Mouse (Mus musculus): Measurements from ENCODE around the gene Acss2. TPM values are rescaled to one million over a fixed set of nuclear protein-coding genes. Genes with fewer than 3 reads are reported as not detected.

Gene Acss2
- polyA plus RNA-seq, 1 experiment from 2014 or later, result 29.4 TPM

GRCm38 (mm10) chr2:155576656-155577055 is 58.9 kb downstream of the Acss2 start:
- Histone ChIP-seq H3K9me3 (replicated peaks) (no peaks in the 10 kb centered on the region), H3K4me3 (replicated peaks) (no peak overlapping the region), H3K36me3 (peaks cover 13% of the 10 kb centered on the region), H3K4me2 (no peak overlapping the region), H3K4me1 (no peaks in the 10 kb centered on the region), H3K9ac (replicated peaks) (no peak overlapping the region), H3K27ac (replicated peaks) (no peak overlapping the region), H3K27me3 (replicated peaks) (no peaks in the 10 kb centered on the region)
- 79% methylated on average over 9 of the region's 9 CpGs for WGBS
- ATAC-seq (ENCODE audit: low FRiP score), result no peak

- no peak overlapping the region for H3K4me3 ChIP-seq (replicated peaks)
- no peaks in the 10 kb centered on the region for H3K4me1 ChIP-seq
- ATAC-seq (ENCODE audit: low FRiP score), result no peak
- peaks cover 10% of the 10 kb centered on the region; the same call in 1 of the 2 replicates for H3K36me3 ChIP-seq
- no peaks in the 10 kb centered on the region for H3K9me3 ChIP-seq (replicated peaks)
- H3K9ac ChIP-seq (replicated peaks), result no peak overlapping the region
- no peak overlapping the region for H3K4me2 ChIP-seq
- no peaks in the 10 kb centered on the region for H3K27me3 ChIP-seq (replicated peaks)
- WGBS, result 90% methylated on average over 3 of the region's 3 CpGs
- H3K27ac ChIP-seq (replicated peaks), result no peak overlapping the region
Measured at GRCm38 (mm10) chr2:155580331-155580730, 62.6 kb downstream of the Acss2 start.

- Histone ChIP-seq H3K27me3 (replicated peaks) (no peaks in the 10 kb centered on the region), H3K9ac (replicated peaks) (no peak overlapping the region), H3K36me3 (no peaks in the 10 kb centered on the region), H3K4me2 (no peak overlapping the region), H3K27ac (replicated peaks) (no peak overlapping the region), H3K4me1 (no peaks in the 10 kb centered on the region), H3K9me3 (replicated peaks) (no peaks in the 10 kb centered on the region), H3K4me3 (replicated peaks) (no peak overlapping the region)
- ATAC-seq (ENCODE audit: low FRiP score), result no peak
- 83% methylated on average over 4 of the region's 4 CpGs for WGBS
Measured at GRCm38 (mm10) chr2:155582384-155582995, 64.7 kb downstream of the Acss2 start.

- Histone ChIP-seq H3K27me3 (replicated peaks) (no peaks in the 10 kb centered on the region), H3K4me2 (no peak overlapping the region), H3K4me3 (replicated peaks) (no peak overlapping the region), H3K4me1 (no peaks in the 10 kb centered on the region), H3K9me3 (replicated peaks) (no peaks in the 10 kb centered on the region), H3K27ac (replicated peaks) (no peak overlapping the region), H3K9ac (replicated peaks) (no peak overlapping the region), H3K36me3 (no peaks in the 10 kb centered on the region)
- no peak for ATAC-seq (ENCODE audit: low FRiP score)
- WGBS, result 87% methylated on average over 5 of the region's 5 CpGs
Measured at GRCm38 (mm10) chr2:155582996-155583395, 65.2 kb downstream of the Acss2 start.

- 46% methylated on average over 5 of the region's 5 CpGs for WGBS
- Histone ChIP-seq H3K4me3 (replicated peaks) (no peak overlapping the region), H3K36me3 (no peaks in the 10 kb centered on the region), H3K9me3 (replicated peaks) (no peaks in the 10 kb centered on the region), H3K4me2 (no peak overlapping the region), H3K4me1 (no peaks in the 10 kb centered on the region), H3K27ac (replicated peaks) (no peak overlapping the region), H3K27me3 (replicated peaks) (no peaks in the 10 kb centered on the region), H3K9ac (replicated peaks) (no peak overlapping the region)
- ATAC-seq (ENCODE audit: low FRiP score), result no peak
Measured at GRCm38 (mm10) chr2:155583927-155584530, 66.3 kb downstream of the Acss2 start.

- no peaks in the 10 kb centered on the region for H3K36me3 ChIP-seq
- H3K9me3 ChIP-seq (replicated peaks), result no peaks in the 10 kb centered on the region
- no peak overlapping the region for H3K4me3 ChIP-seq (replicated peaks)
- 93% methylated on average over 9 of the region's 9 CpGs for WGBS
- H3K4me2 ChIP-seq, result no peak overlapping the region
- no peaks in the 10 kb centered on the region for H3K27me3 ChIP-seq (replicated peaks)
- no peak for ATAC-seq (ENCODE audit: low FRiP score)
- H3K9ac ChIP-seq (replicated peaks), result no peak overlapping the region
- H3K4me1 ChIP-seq, result no peaks in the 10 kb centered on the region
- no peak overlapping the region for H3K27ac ChIP-seq (replicated peaks)
Measured at GRCm38 (mm10) chr2:155585082-155585481, 67.3 kb downstream of the Acss2 start.

GRCm38 (mm10) chr2:155585486-155585885 is 67.7 kb downstream of the Acss2 start:
- no peaks in the 10 kb centered on the region for H3K9me3 ChIP-seq (replicated peaks)
- no peak overlapping the region for H3K27ac ChIP-seq (replicated peaks)
- no peak overlapping the region for H3K4me3 ChIP-seq (replicated peaks)
- no peak overlapping the region for H3K9ac ChIP-seq (replicated peaks)
- no peak for ATAC-seq (ENCODE audit: low FRiP score)
- no peaks in the 10 kb centered on the region for H3K27me3 ChIP-seq (replicated peaks)
- no peaks in the 10 kb centered on the region for H3K36me3 ChIP-seq
- no peak overlapping the region for H3K4me2 ChIP-seq
- 67% methylated on average over 10 of the region's 10 CpGs for WGBS
- H3K4me1 ChIP-seq, result no peaks in the 10 kb centered on the region

- ATAC-seq (ENCODE audit: low FRiP score), result no peak
- H3K27me3 ChIP-seq (replicated peaks), result no peaks in the 10 kb centered on the region
- H3K27ac ChIP-seq (replicated peaks), result no peak overlapping the region
- no peaks in the 10 kb centered on the region for H3K36me3 ChIP-seq
- H3K4me3 ChIP-seq (replicated peaks), result no peak overlapping the region
- no peak overlapping the region for H3K9ac ChIP-seq (replicated peaks)
- no peak overlapping the region for H3K4me2 ChIP-seq
- H3K4me1 ChIP-seq, result peaks cover 17% of the 10 kb centered on the region
- WGBS, result 70% methylated on average over 3 of the region's 3 CpGs
- H3K9me3 ChIP-seq (replicated peaks), result no peaks in the 10 kb centered on the region
Measured at GRCm38 (mm10) chr2:155588136-155588535, 70.4 kb downstream of the Acss2 start.

GRCm38 (mm10) chr2:155589521-155589920 is 71.8 kb downstream of the Acss2 start:
- no peaks in the 10 kb centered on the region for H3K36me3 ChIP-seq
- no peak overlapping the region for H3K4me3 ChIP-seq (replicated peaks)
- H3K27ac ChIP-seq (replicated peaks), result no peak overlapping the region
- no peak overlapping the region for H3K9ac ChIP-seq (replicated peaks)
- no peaks in the 10 kb centered on the region for H3K27me3 ChIP-seq (replicated peaks)
- no peaks in the 10 kb centered on the region for H3K9me3 ChIP-seq (replicated peaks)
- peaks cover 17% of the 10 kb centered on the region for H3K4me1 ChIP-seq
- ATAC-seq (ENCODE audit: low FRiP score), result no peak
- 77% methylated on average over 6 of the region's 6 CpGs for WGBS
- no peak overlapping the region for H3K4me2 ChIP-seq

- peaks cover 3% of the 10 kb centered on the region for H3K27me3 ChIP-seq (replicated peaks)
- no peak overlapping the region for H3K4me2 ChIP-seq
- ATAC-seq (ENCODE audit: low FRiP score), result no peak
- no peaks in the 10 kb centered on the region for H3K36me3 ChIP-seq
- H3K9me3 ChIP-seq (replicated peaks), result no peaks in the 10 kb centered on the region
- no peak overlapping the region for H3K27ac ChIP-seq (replicated peaks)
- H3K4me3 ChIP-seq (replicated peaks), result no peak overlapping the region
- no peak overlapping the region for H3K9ac ChIP-seq (replicated peaks)
- WGBS, result 97% methylated on average over 2 of the region's 2 CpGs
- H3K4me1 ChIP-seq, result peaks cover 17% of the 10 kb centered on the region
Measured at GRCm38 (mm10) chr2:155590876-155591275, 73.1 kb downstream of the Acss2 start.

- Histone ChIP-seq H3K27ac (replicated peaks) (peak overlapping the region; percentile 83), H3K9me3 (replicated peaks) (no peaks in the 10 kb centered on the region), H3K4me2 (peak overlapping the region; percentile 86), H3K36me3 (no peaks in the 10 kb centered on the region), H3K9ac (replicated peaks) (peak overlapping the region; percentile 67), H3K4me1 (peaks cover 17% of the 10 kb centered on the region), H3K4me3 (replicated peaks) (peak overlapping the region; percentile 68), H3K27me3 (replicated peaks) (peaks cover 3% of the 10 kb centered on the region)
- ATAC-seq (ENCODE audit: low FRiP score), result no peak
- 9% methylated on average over 6 of the region's 6 CpGs for WGBS
Measured at GRCm38 (mm10) chr2:155591676-155592075, 73.9 kb downstream of the Acss2 start.

- peaks cover 3% of the 10 kb centered on the region for H3K27me3 ChIP-seq (replicated peaks)
- no peaks in the 10 kb centered on the region for H3K36me3 ChIP-seq
- under 1% methylated on average over 53 of the region's 53 CpGs for WGBS
- peak within 1 kb of the TSS; percentile 67 for H3K9ac ChIP-seq (replicated peaks)
- peak within 1 kb of the TSS; percentile 83 for H3K27ac ChIP-seq (replicated peaks)
- H3K9me3 ChIP-seq (replicated peaks), result no peaks in the 10 kb centered on the region
- peak; percentile 91 for ATAC-seq (ENCODE audit: low FRiP score)
- peaks cover 17% of the 10 kb centered on the region for H3K4me1 ChIP-seq
- peak within 1 kb of the TSS; percentile 68 for H3K4me3 ChIP-seq (replicated peaks)
- peak within 1 kb of the TSS; percentile 86 for H3K4me2 ChIP-seq
Measured at GRCm38 (mm10) chr2:155592137-155592853, 74.5 kb downstream of the Acss2 start, which contains the start of gene Gss. Gene Gss (minus strand): TSS chr2:155592810.
